Mouse (Mus musculus): ENCODE results near the gene Ubl4b. TPM values are rescaled to one million over a fixed set of nuclear protein-coding genes. Genes with fewer than 3 reads are reported as not detected.

Ubl4b gene
- polyA plus RNA-seq, 1 experiment from 2014 or later: not detected

GRCm38 (mm10) chr3:107582130-107582874, 27.4 kb upstream of the Ubl4b start:
- TF ChIP-seq CTCF (IDR thresholded peaks at IDR 0.05; ENCODE audit: low read depth): no peak
- no peak overlapping the region for H3K27ac ChIP-seq (ENCODE audit: low read depth)
- no peaks in the 10 kb centered on the region for H3K36me3 ChIP-seq (ENCODE audit: insufficient read depth)

GRCm38 (mm10) chr3:107581103-107582010, 26.5 kb upstream of the Ubl4b start:
- DNase-seq: no peak
- ATAC-seq (ENCODE audit: insufficient read depth): no peak
- H3K27ac ChIP-seq (ENCODE audit: low read depth): no peak overlapping the region
- no peak overlapping the region for H3K4me2 ChIP-seq
- H3K27me3 ChIP-seq (ENCODE audit: insufficient read depth, low read length): peaks cover 70% of the 10 kb centered on the region
- WGBS: 7% methylated on average over 15 of the region's 15 CpGs
- no peaks in the 10 kb centered on the region for H3K4me1 ChIP-seq (ENCODE audit: insufficient read depth)
- H3K9ac ChIP-seq: no peak overlapping the region
- TF ChIP-seq CTCF (IDR thresholded peaks at IDR 0.05; ENCODE audit: low read depth): no peak
- H3K36me3 ChIP-seq (ENCODE audit: insufficient read depth): no peaks in the 10 kb centered on the region
- H3K9me3 ChIP-seq (ENCODE audit: low read depth, low read length): no peaks in the 10 kb centered on the region
- H3K4me3 ChIP-seq (ENCODE audit: low read depth, low read length): no peak overlapping the region

More at GRCm38 (mm10) chr3:107582130-107582874, 27.4 kb upstream of the Ubl4b start:
- ATAC-seq (ENCODE audit: insufficient read depth) (no peak), DNase-seq (no peak)
- WGBS: 2% methylated on average over 18 of the region's 18 CpGs
- Histone ChIP-seq H3K27me3 (ENCODE audit: insufficient read depth, low read length) (peaks cover 80% of the 10 kb centered on the region), H3K9me3 (ENCODE audit: low read depth, low read length) (no peaks in the 10 kb centered on the region), H3K4me3 (ENCODE audit: low read depth, low read length) (peak overlapping the region; percentile 32), H3K9ac (no peak overlapping the region), H3K4me2 (peak overlapping the region; percentile 61), H3K4me1 (ENCODE audit: insufficient read depth) (no peaks in the 10 kb centered on the region)

GRCm38 (mm10) chr3:107579466-107579865, 24.6 kb upstream of the Ubl4b start:
- H3K36me3 ChIP-seq (ENCODE audit: insufficient read depth): no peaks in the 10 kb centered on the region
- H3K27me3 ChIP-seq (ENCODE audit: insufficient read depth, low read length): peaks cover 51% of the 10 kb centered on the region
- DNase-seq: peak; percentile 90
- peak; percentile 84 for TF ChIP-seq CTCF (IDR thresholded peaks at IDR 0.05; ENCODE audit: low read depth)
- no peak overlapping the region for H3K27ac ChIP-seq (ENCODE audit: low read depth)
- no peak overlapping the region for H3K4me3 ChIP-seq (ENCODE audit: low read depth, low read length)
- no peaks in the 10 kb centered on the region for H3K4me1 ChIP-seq (ENCODE audit: insufficient read depth)
- no peak for ATAC-seq (ENCODE audit: insufficient read depth)
- no peaks in the 10 kb centered on the region for H3K9me3 ChIP-seq (ENCODE audit: low read depth, low read length)
- WGBS: 3% methylated on average over 4 of the region's 4 CpGs
- H3K4me2 ChIP-seq: no peak overlapping the region
- no peak overlapping the region; the same call in 1 of the 2 replicates for H3K9ac ChIP-seq

- WGBS: 15% methylated on average over 3 of the region's 3 CpGs
- Histone ChIP-seq H3K9ac (no peak overlapping the region), H3K4me3 (ENCODE audit: low read depth, low read length) (no peak overlapping the region), H3K4me2 (no peak overlapping the region), H3K9me3 (ENCODE audit: low read depth, low read length) (no peaks in the 10 kb centered on the region), H3K36me3 (ENCODE audit: insufficient read depth) (no peaks in the 10 kb centered on the region), H3K27ac (ENCODE audit: low read depth) (no peak overlapping the region), H3K4me1 (ENCODE audit: insufficient read depth) (no peaks in the 10 kb centered on the region), H3K27me3 (ENCODE audit: insufficient read depth, low read length) (peaks cover 36% of the 10 kb centered on the region)
- ATAC-seq (ENCODE audit: insufficient read depth) (no peak), DNase-seq (no peak)
- TF ChIP-seq CTCF (IDR thresholded peaks at IDR 0.05; ENCODE audit: low read depth): no peak
These were observed 23.0 kb upstream of the Ubl4b start for GRCm38 (mm10) chr3:107577810-107578390.

GRCm38 (mm10) chr3:107576807-107577206, 21.9 kb upstream of the Ubl4b start:
- no peak for TF ChIP-seq CTCF (IDR thresholded peaks at IDR 0.05; ENCODE audit: low read depth)
- no peaks in the 10 kb centered on the region for H3K9me3 ChIP-seq (ENCODE audit: low read depth, low read length)
- H3K9ac ChIP-seq: no peak overlapping the region
- H3K4me3 ChIP-seq (ENCODE audit: low read depth, low read length): no peak overlapping the region
- ATAC-seq (ENCODE audit: insufficient read depth) (no peak), DNase-seq (no peak)
- H3K27me3 ChIP-seq (ENCODE audit: insufficient read depth, low read length): peaks cover 26% of the 10 kb centered on the region
- WGBS: 68% methylated on average over 3 of the region's 3 CpGs
- no peak overlapping the region for H3K27ac ChIP-seq (ENCODE audit: low read depth)
- H3K36me3 ChIP-seq (ENCODE audit: insufficient read depth): no peaks in the 10 kb centered on the region
- H3K4me2 ChIP-seq: no peak overlapping the region
- no peaks in the 10 kb centered on the region for H3K4me1 ChIP-seq (ENCODE audit: insufficient read depth)

GRCm38 (mm10) chr3:107571205-107571604, 16.3 kb upstream of the Ubl4b start:
- H3K9ac ChIP-seq: no peak overlapping the region
- H3K4me1 ChIP-seq (ENCODE audit: insufficient read depth): no peaks in the 10 kb centered on the region
- DNase-seq (peak; percentile 50), ATAC-seq (ENCODE audit: insufficient read depth) (no peak)
- H3K27ac ChIP-seq (ENCODE audit: low read depth): no peak overlapping the region
- H3K9me3 ChIP-seq (ENCODE audit: low read depth, low read length): no peaks in the 10 kb centered on the region
- H3K4me3 ChIP-seq (ENCODE audit: low read depth, low read length): no peak overlapping the region
- peak; percentile 58 for TF ChIP-seq CTCF (IDR thresholded peaks at IDR 0.05; ENCODE audit: low read depth)
- WGBS: 53% methylated on average over 2 of the region's 2 CpGs
- no peak overlapping the region for H3K4me2 ChIP-seq
- H3K27me3 ChIP-seq (ENCODE audit: insufficient read depth, low read length): no peaks in the 10 kb centered on the region
- no peaks in the 10 kb centered on the region for H3K36me3 ChIP-seq (ENCODE audit: insufficient read depth)

- ATAC-seq (ENCODE audit: insufficient read depth) (no peak), DNase-seq (no peak)
- Histone ChIP-seq H3K27ac (ENCODE audit: low read depth) (no peak overlapping the region), H3K4me3 (ENCODE audit: low read depth, low read length) (no peak overlapping the region), H3K9ac (no peak overlapping the region), H3K27me3 (ENCODE audit: insufficient read depth, low read length) (no peaks in the 10 kb centered on the region), H3K9me3 (ENCODE audit: low read depth, low read length) (no peaks in the 10 kb centered on the region), H3K4me2 (no peak overlapping the region), H3K36me3 (ENCODE audit: insufficient read depth) (no peaks in the 10 kb centered on the region), H3K4me1 (ENCODE audit: insufficient read depth) (no peaks in the 10 kb centered on the region)
- no peak for TF ChIP-seq CTCF (IDR thresholded peaks at IDR 0.05; ENCODE audit: low read depth)
- WGBS: 68% methylated on average over 4 of the region's 4 CpGs
These were observed 13.8 kb upstream of the Ubl4b start for GRCm38 (mm10) chr3:107568721-107569120.
